ENCODE assay signal across 17 mouse cellular contexts in genomic region chr15:48860627-48861026, GRCm38 (mm10).
DNase-seq lines count a peak whose midpoint lies in the region; TF ChIP-seq lines count a peak whose summit lies in the region.
"Had no signal": no experiment of that assay in that cellular context is flagged by ENCODE, and none has a peak within 500 bp of the region (broad histone marks: within the 10 kb centered on the region; RNA-seq: fewer than 3 reads in every experiment).

No protein-coding gene starts in this region.

- no peak for TF ChIP-seq CTCF in MEL (IDR thresholded peaks at IDR 0.05 in 2 of 3, conservative IDR thresholded peaks at IDR 0.05 in 1 of 3; ENCODE audit: control insufficient read depth in 1 of 3, insufficient read depth in 1 of 3, low read depth in 2 of 3, low read length in 3 of 3, poor library complexity in 1 of 3, severe bottlenecking in 1 of 3)

- DNase-seq in MEL (ENCODE audit: low read depth, low spot score): no peak
- no peak for DNase-seq in gastrocnemius, adult 18-20 months (ENCODE audit: low spot score)
- DNase-seq: adrenal gland, adult 2 months; adrenal gland, adult 8-10 months; adrenal gland, postnatal 10 days; adrenal gland, postnatal 14 days; adrenal gland, postnatal 25 days; adrenal gland, postnatal 36 days; B cell, adult 2 months; cerebellum, adult 11 months; cerebellum, adult 11-12 months; cerebellum, adult 18-20 months; cerebellum, adult 2 months; cerebellum, adult 8-10 months had no signal

- TF ChIP-seq EP300 in MEL (IDR thresholded peaks at IDR 0.05; ENCODE audit: low read depth in 1 of 2, low read length in 2 of 2): peak; percentile 37 to 68; a peak in 2 of 4 replicates

- H3K36me3 ChIP-seq in MEL (ENCODE audit: control insufficient read depth in 1 of 2, insufficient read depth in 2 of 2, low read length in 2 of 2): no peaks in the 10 kb centered on the region
- H3K36me3 ChIP-seq: G1E had no signal

- H3K27ac ChIP-seq in MEL (ENCODE audit: control insufficient read depth, low read depth, low read length): no peak overlapping the region

- no peak overlapping the region for H3K4me3 ChIP-seq in MEL (ENCODE audit: control insufficient read depth in 1 of 2, insufficient read depth in 1 of 2, low read depth in 2 of 2, low read length in 2 of 2)

- H3K4me1 ChIP-seq in MEL (ENCODE audit: control insufficient read depth in 1 of 2, insufficient read depth in 2 of 2, low read length in 2 of 2): peaks cover 0 to 7% of the 10 kb centered on the region in 2 experiments; a peak in 2 of 4 replicates

- no peak for TF ChIP-seq RAD21 in MEL (IDR thresholded peaks at IDR 0.05; ENCODE audit: low read depth, low read length)

- no peak for TF ChIP-seq POLR2A in MEL (IDR thresholded peaks at IDR 0.05; ENCODE audit: control insufficient read depth in 1 of 2, insufficient read depth in 1 of 2, low read depth in 1 of 2, low read length in 2 of 2, poor library complexity in 1 of 2)

- H3K9ac ChIP-seq in MEL (ENCODE audit: control insufficient read depth, low read depth, low read length, poor library complexity, severe bottlenecking): no peak overlapping the region

- H3K79me2 ChIP-seq in MEL (ENCODE audit: control insufficient read depth, insufficient read depth, low read length, poor library complexity): no peaks in the 10 kb centered on the region

- no peaks in the 10 kb centered on the region for H3K27me3 ChIP-seq in MEL (ENCODE audit: control insufficient read depth in 1 of 2, insufficient read depth in 2 of 2, low read length in 2 of 2)
- H3K27me3 ChIP-seq: CH12.LX, Patski had no signal

- H3K9me3 ChIP-seq in MEL (replicated peaks; ENCODE audit: insufficient read depth, low read length): no peaks in the 10 kb centered on the region
- H3K9me3 ChIP-seq: G1E had no signal

TF ChIP-seq in MEL, 35 proteins besides CTCF, POLR2A, EP300 and RAD21:
- TF ChIP-seq POLR2AphosphoS5 (IDR thresholded peaks at IDR 0.05; ENCODE audit: borderline replicate concordance, low read depth, low read length) (no peak), NRF1 (IDR thresholded peaks at IDR 0.05; ENCODE audit: insufficient read depth, low read depth, low read length, poor library complexity, severe bottlenecking) (no peak), TBP (IDR thresholded peaks at IDR 0.05; ENCODE audit: low read depth, low read length) (no peak), CHD1 (IDR thresholded peaks at IDR 0.05; ENCODE audit: low read depth, low read length) (no peak), USF1 (IDR thresholded peaks at IDR 0.05; ENCODE audit: low read depth, low read length) (no peak), ETS1 (IDR thresholded peaks at IDR 0.05; ENCODE audit: low read depth, low read length) (0 out of 2 replicates have a peak, but pooled peaks have one; percentile 27), GABPA (IDR thresholded peaks at IDR 0.05; ENCODE audit: low read depth, low read length) (no peak), KAT2A (conservative IDR thresholded peaks at IDR 0.05; ENCODE audit: low read depth, low read length) (no peak), MXI1 (IDR thresholded peaks at IDR 0.05; ENCODE audit: low read depth, low read length) (no peak), GATA1 (IDR thresholded peaks at IDR 0.05; ENCODE audit: low read depth, low read length) (peak; percentile 35; the same call in 1 of the 2 replicates), MAX (IDR thresholded peaks at IDR 0.05; ENCODE audit: low read length) (no peak), POLR2AphosphoS2 (IDR thresholded peaks at IDR 0.05; ENCODE audit: low read length) (no peak), TCF12 (IDR thresholded peaks at IDR 0.05; ENCODE audit: low read depth, low read length) (peak; percentile 65; the same call in 1 of the 2 replicates), MYC (IDR thresholded peaks at IDR 0.05; ENCODE audit: low read depth, low read length) (no peak)
TF ChIP-seq in MEL: peak in this region for 3.
